In genomic region chr2:108848051-108848450, GRCm38 (mm10) we compare ENCODE assay signal across 15 mouse cellular contexts.
"Had no signal": no experiment of that assay in that cellular context is flagged by ENCODE, and none has a peak within 500 bp of the region (broad histone marks: within the 10 kb centered on the region; RNA-seq: fewer than 3 reads in every experiment).

No protein-coding gene starts in this region.

- H3K4me2 ChIP-seq: neural tube, embryonic 12.5 days; neural tube, embryonic 13.5 days; neural tube, embryonic 15.5 days; stomach, embryonic 15.5 days had no signal

- H3K9ac ChIP-seq: neural tube, embryonic 12.5 days; neural tube, embryonic 13.5 days; neural tube, embryonic 15.5 days; stomach, embryonic 15.5 days had no signal

- DNase-seq: retina, postnatal 1 day; right cerebral cortex, postnatal 14 days; right cerebral cortex, postnatal 25 days; spleen, adult 18-20 months; thymus, adult 18-20 months; thymus, adult 2 months; thymus, postnatal 14 days; thymus, postnatal 25 days; thymus, postnatal 36 days; thymus, postnatal 4 days had no signal

- H3K4me1 ChIP-seq: neural tube, embryonic 12.5 days; neural tube, embryonic 13.5 days; neural tube, embryonic 15.5 days; stomach, embryonic 15.5 days had no signal

- H3K36me3 ChIP-seq: neural tube, embryonic 12.5 days; neural tube, embryonic 13.5 days; neural tube, embryonic 15.5 days; stomach, embryonic 15.5 days had no signal

- H3K27me3 ChIP-seq: neural tube, embryonic 12.5 days; neural tube, embryonic 13.5 days; neural tube, embryonic 15.5 days; stomach, embryonic 15.5 days had no signal

- H3K4me3 ChIP-seq: neural tube, embryonic 12.5 days; neural tube, embryonic 13.5 days; neural tube, embryonic 15.5 days; stomach, embryonic 15.5 days had no signal

- H3K27ac ChIP-seq: neural tube, embryonic 12.5 days; neural tube, embryonic 13.5 days; neural tube, embryonic 15.5 days; stomach, embryonic 15.5 days; stomach, postnatal 0 days had no signal

- H3K9me3 ChIP-seq: neural tube, embryonic 12.5 days; neural tube, embryonic 15.5 days; stomach, embryonic 15.5 days had no signal
